Mouse (Mus musculus) cerebellum, postnatal 36 days (tissue): ENCODE measurements around the gene Slc18a3.
A peak's percentile ranks its signal among the peaks of the same experiment; 100 is the strongest.

Experiments used
- DNase-seq, 2 experiments: peaks; one replicate each; pipeline ENCODE4 v3.0.0; 2021 to 2022; ENCODE audit warnings: mixed read lengths in 2 of 2

The Slc18a3 gene

DNA sequence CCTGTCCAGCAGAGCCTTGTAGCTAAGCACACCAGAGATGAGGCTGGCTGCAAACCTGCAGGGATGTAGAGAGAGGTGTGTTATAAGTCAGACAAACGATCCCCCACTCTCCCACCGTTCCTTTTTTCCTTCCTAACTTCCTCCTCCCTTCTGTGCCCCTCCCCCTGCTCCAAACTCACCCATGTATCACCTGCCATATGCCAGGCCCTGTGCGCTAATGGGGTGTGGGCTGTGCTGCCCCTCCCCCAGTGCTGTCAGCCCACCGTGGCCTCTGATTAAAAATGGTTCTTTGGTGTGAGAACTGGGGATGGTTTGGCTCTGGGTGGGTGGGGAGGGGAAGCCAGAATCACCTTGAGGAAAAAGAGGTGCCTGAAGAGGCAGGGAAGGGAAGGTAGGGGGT is 12.1 kb downstream of the Slc18a3 start:
- DNase-seq, result no peak

DNA sequence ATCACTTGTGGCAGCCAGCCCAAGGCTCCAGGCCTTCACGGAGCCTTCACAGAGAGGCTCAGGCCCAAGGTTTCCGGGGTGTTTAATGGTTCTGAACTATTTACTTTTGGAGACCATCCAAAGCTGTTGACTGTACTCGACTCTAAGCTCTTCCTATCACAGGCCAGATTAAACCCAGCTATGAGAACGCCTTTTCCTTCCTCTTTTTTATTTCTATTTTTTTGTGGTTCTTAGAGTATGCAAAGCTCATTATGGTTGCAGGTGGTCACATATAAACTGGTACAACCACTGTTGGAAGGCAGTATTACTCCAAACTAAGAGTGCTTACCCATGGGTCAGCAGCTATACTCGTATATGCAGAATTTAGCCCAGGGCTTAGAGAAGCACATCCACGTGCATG is 17.7 kb downstream of the Slc18a3 start:
- DNase-seq, result no peak

DNA sequence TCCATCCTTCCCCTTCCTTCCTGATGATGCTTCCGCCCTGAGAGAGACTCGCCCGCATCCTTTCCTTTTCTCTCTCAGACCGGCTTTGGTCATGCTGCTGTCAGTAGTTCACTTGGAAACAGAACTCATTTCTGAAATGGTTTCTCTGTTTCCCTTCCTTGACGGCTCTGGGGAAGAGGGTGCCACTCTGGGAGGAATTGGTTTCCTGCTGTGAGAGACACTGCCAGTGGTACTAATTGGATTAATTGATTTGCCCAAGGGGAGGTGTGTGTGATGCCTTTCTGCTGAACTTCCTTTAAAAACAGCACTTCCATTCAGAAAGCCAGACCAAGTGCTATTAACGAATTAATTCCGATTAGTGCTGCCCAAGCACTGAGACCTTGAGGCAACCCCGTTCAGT is 21.2 kb downstream of the Slc18a3 start:
- no peak for DNase-seq

DNA sequence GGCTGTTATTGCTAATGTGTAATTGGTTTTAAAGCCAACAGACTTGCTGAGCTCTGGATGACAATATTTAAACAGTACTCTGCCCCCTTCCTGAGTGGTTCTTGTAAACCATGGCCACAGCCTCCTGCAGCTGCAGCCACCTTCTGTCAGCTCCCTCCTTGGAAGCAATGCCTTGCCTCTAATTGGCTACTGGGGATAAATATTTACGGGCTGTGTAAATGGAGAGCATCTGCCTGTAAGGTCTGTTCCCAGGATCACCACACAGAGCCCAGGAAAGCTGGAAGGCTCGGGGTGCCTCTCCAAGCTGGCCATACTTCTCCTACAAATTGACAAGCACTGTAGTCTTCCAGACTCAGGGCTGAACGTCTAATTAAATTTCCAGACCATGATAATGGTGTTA is 24.9 kb downstream of the Slc18a3 start:
- no peak for DNase-seq

DNA sequence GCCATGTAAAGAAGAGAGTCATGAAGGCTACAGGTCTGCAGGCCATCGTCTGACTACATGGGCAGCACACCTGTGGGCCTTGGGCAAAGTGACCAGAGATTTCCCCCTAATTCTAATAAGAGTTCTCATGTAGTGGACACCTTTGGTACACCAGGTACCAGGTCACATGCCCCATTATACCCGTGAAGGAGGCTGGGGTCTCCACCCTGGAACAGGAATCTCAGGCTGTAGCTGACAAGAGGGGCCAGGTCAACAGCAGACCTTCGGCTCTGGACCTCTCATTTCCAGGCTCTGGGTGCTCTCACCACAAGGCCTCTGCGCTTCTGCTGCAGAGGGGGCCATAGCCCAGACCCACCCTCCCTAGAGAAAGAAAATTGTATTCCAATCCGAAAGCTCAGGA is 25.3 kb downstream of the Slc18a3 start:
- DNase-seq, result no peak

DNA sequence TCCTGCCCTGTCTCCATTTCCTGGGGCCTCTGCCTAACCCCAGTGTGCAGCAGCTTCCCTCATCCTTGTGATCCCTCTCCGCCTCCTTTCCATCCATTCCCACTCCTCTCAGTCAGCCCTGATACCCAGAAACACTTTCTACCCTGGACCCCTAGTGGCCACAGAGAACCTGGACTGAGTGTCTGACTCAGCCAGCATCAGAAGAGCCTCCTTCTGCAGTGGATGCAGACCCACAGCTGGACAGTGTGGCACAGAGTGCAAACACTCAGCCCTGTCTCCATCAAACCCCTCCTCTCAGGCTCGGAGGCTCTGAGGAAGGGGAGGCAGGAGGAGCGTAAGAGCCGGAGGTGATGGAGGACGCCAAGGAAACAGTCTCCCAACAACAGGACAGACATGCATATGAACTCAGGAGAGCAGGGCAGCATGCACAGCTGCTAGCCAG is 27.3 kb downstream of the Slc18a3 start:
- no peak for DNase-seq

DNA sequence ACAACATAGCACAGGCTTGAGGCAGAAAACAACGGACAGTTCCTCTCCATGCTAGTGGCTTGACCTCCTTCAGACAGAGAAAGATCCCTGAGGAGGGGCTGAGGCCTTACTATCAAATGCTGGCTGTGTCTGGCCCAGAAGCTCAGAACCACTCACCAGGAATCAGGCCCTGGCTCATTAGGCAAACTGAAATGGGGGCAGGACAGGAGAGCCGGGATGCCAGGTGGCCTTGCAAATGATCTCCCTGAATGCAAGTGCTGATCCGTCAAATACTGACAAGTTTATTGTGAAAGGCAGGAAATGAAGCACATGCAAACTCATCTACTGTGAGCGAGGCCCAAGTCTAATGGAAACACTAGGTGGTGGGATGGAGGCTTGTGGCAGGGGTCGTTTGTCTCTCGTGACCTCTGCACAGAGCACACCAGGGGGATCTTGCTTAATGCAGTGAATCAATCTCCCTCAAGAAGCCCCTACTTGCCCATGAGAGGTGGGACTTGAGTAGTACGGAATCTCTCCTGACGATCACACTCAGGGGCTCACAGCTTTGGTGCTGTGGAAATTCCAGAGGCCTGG is 35.5 kb downstream of the Slc18a3 start:
- no peak for DNase-seq

DNA sequence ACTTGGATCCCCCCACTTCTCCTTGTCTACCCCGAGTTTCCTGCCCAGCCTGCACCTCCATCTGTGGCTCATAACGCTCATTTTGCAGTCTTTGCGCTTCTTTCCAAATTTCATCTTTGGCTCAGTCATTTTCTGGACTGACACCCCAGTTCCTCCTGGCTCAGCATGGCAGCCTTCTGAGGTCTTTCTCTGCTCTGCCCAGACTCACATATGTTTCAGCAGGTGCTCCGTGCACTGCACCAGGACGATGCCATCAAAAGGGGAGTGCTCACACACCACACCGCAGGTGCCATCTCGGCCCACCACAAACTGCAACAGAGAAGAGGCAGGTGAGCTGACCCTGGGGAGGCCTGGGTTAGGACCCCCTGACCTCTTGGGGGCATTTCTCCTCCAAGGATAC is 40.7 kb downstream of the Slc18a3 start:
- peak; percentile 55 to 57 for DNase-seq

DNA sequence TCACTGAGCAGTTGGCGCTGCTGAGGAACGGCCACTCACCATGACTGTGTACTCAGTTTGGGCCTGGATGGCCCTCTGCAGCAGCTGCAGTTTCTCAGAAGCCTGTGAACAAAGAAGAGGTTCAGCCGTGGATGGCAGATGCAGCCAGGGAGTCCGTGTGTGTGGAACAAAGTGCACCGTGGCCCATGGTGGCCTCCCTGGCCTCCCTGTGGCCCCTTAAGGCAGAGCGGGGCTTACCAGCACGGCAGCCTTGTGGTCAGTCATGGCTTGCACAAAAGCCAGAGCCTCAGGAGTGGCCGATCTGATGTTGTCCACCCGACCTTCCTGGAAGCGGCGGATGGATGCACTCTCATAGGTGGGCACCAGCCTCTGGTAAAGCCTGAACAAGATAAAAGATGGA is 45.9 kb downstream of the Slc18a3 start:
- no peak for DNase-seq
